Mouse (Mus musculus) liver, adult 2 months (tissue): Measurements from ENCODE around the gene Actn1. TPM values are rescaled to one million over a fixed set of nuclear protein-coding genes. Genes with fewer than 3 reads are reported as not detected.

Source experiments
- DNase-seq: peaks from one replicate; pipeline ENCODE4 v3.0.0-alpha.2; 2011; ENCODE audit warnings: low read depth, low spot score; ENCODE audit errors: extremely low read depth
- H3K27ac ChIP-seq: fragments of 200-500 bp; replicated peaks from 2 replicates; pipeline ENCODE4 v1.5.1; 2012; ENCODE audit warnings: low read depth, mild to moderate bottlenecking, control low read depth, inconsistent platforms, low read length; ENCODE audit not compliant: insufficient read depth
- H3K27me3 ChIP-seq: fragments of 200-500 bp; 2 replicates; pipeline ENCODE4 v1.6.1; 2012; ENCODE audit warnings: mild to moderate bottlenecking, moderate library complexity, low read length, inconsistent platforms; ENCODE audit not compliant: control insufficient read depth, insufficient read depth
- H3K36me3 ChIP-seq: fragments of 200-500 bp; 2 replicates; pipeline ENCODE4 v1.6.1; 2012; ENCODE audit warnings: low read length, inconsistent platforms; ENCODE audit not compliant: control insufficient read depth, insufficient read depth
- H3K4me1 ChIP-seq: fragments of 200-500 bp; 2 replicates; pipeline ENCODE4 v1.6.1; 2011; ENCODE audit warnings: low read length; ENCODE audit not compliant: control insufficient read depth, insufficient read depth
- H3K4me3 ChIP-seq: fragments of 200-500 bp; 2 replicates; pipeline ENCODE4 v1.5.1; 2011; ENCODE audit warnings: low read depth, mild to moderate bottlenecking, control low read depth, low read length, moderate library complexity; ENCODE audit not compliant: insufficient read depth
- H3K79me2 ChIP-seq: fragments of 200-500 bp; 2 replicates; pipeline ENCODE4 v1.6.1; 2012; ENCODE audit warnings: inconsistent platforms, mild to moderate bottlenecking, low read length, moderate library complexity; ENCODE audit not compliant: control insufficient read depth, insufficient read depth
- H3K9ac ChIP-seq: fragments of 200-500 bp; 2 replicates; pipeline ENCODE4 v1.6.1; 2012; ENCODE audit warnings: low read depth, mild to moderate bottlenecking, control low read depth, inconsistent platforms, low read length
- CTCF ChIP-seq: fragments of 200-500 bp; IDR thresholded peaks from 2 replicates; pipeline ENCODE4 v1.5.1; 2011; ENCODE audit warnings: low read depth, low read length, control low read depth
- POLR2A ChIP-seq: fragments of 200-500 bp; IDR thresholded peaks from 2 replicates; pipeline ENCODE4 v1.6.1; 2011; ENCODE audit warnings: low read length, control low read depth; ENCODE audit not compliant: insufficient read depth; ENCODE audit errors: extremely low read depth
- WGBS: fragments of 180-500 bp; shearing (Covaris S2); methylation state at CpG from one replicate; pipeline ENCODE4 v1.1.7; 2018; 5-methylcytosine and 5-hydroxymethylcytosine counted together
- polyA plus RNA-seq: library from polyadenylated mRNA; depleted of rRNA; stranded (reverse); fragments of >200 nt; gene quantifications from 2 replicates; pipeline ENCODE4 v1.2.3, GENCODE M21; 2012
- total RNA-seq: library from RNA; depleted of rRNA; stranded (reverse); fragments of >200 nt; gene quantifications from 2 replicates; pipeline ENCODE4 v1.2.3, GENCODE M21; 2014

Gene Actn1
- total and polyA plus RNA-seq, 2 experiments = 15.4 to 17.6 TPM

DNA sequence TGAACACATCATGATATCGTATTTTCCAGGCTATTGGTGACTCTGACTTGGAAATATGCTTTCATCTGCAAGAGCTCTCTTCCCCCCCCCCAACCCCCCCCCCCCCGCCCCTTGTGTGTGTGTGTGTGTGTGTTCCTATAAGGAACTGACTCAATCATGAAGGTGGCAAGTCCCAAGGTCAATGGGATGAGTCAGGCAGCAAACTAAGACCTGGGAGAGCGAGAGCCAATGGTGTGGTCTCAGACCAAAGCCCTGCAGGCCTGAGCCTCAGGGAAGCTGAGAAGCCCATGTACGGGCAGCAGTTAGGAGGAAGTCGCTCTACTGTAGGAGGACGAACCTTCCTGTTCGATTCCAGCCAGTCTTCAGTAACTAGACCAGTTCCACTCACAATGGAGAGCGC lies 17.3 kb upstream of the Actn1 start:
- Histone ChIP-seq H3K79me2 (no peaks in the 10 kb centered on the region), H3K36me3 (no peaks in the 10 kb centered on the region), H3K4me3 (no peak overlapping the region), H3K9ac (no peak overlapping the region), H3K27me3 (no peaks in the 10 kb centered on the region), H3K27ac (no peak overlapping the region), H3K4me1 (peaks cover 3% of the 10 kb centered on the region; the same call in 1 of the 2 replicates)
- no peak for DNase-seq
- 82% methylated on average over 8 of the region's 8 CpGs for WGBS
- TF ChIP-seq POLR2A (no peak), CTCF (no peak)

DNA sequence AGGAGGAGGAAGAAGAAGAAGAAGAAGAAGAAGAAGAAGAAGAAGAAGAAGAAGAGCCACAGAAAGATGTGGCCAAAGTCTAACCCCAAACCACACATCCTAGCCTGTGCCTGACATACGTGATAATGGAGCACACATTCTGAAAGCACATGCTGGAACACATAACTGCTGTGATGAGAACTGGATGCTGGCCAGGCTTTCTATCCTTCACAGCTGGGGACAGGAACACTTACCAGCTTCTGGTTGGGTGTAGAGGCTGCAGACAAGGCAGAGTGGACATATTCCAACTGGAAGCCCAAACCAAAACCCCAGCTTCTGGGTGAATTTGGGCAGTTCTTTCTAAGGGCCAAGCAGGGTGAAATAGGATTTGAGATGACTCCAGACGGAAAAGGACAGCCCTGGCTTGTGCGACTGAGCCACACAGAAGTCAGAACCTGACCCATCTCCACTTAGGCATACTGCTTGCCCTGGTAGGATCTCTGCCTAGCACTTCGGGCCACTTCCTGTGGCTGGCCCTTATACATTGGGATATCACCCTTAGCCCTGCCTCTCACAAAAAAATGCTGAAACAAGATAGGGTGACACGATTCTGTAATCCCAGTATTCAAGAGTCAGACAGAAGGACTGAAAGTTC lies 15.1 kb upstream of the Actn1 start:
- Histone ChIP-seq H3K79me2 (no peaks in the 10 kb centered on the region), H3K4me3 (no peak overlapping the region), H3K4me1 (peaks cover 3% of the 10 kb centered on the region; the same call in 1 of the 2 replicates), H3K27me3 (no peaks in the 10 kb centered on the region), H3K9ac (no peak overlapping the region), H3K36me3 (no peaks in the 10 kb centered on the region), H3K27ac (no peak overlapping the region)
- no peak for TF ChIP-seq POLR2A
- no peak for DNase-seq
- WGBS = 86% methylated on average over 5 of the region's 5 CpGs

DNA sequence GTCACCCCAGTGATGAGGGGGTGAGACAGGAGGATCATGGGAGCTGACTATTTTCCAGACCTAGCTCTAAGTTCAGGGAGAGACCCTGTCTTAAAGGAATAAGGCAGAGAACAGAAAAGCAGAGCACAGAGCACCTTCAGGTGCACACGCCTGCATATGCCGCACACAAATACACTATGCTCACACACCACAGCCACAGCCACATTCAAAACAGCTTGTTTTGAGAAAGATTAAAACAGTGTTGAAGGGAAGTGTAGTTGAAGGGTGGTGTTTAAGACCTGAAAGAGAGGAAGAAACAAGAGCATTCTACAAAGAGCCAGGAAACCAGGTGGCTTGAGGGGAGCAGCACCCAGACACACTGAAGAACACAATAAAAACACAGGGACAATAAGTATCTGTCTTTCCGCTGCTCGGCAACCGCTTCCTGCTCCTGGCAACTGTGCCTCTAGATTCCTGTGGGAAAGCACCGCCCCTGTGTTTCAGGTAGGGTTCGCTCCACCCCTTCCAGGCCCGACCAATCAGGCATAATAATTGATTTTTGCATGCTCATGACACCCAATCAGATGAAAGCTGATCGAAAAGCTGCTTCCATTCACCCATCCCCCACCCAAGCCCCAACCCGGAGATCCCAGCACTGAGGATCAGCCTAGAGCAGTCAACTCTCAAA lies 13.0 kb upstream of the Actn1 start:
- Histone ChIP-seq H3K9ac (peak overlapping the region; percentile 32), H3K36me3 (no peaks in the 10 kb centered on the region), H3K27me3 (no peaks in the 10 kb centered on the region), H3K4me1 (peaks cover 3% of the 10 kb centered on the region; the same call in 1 of the 2 replicates), H3K27ac (no peak overlapping the region), H3K4me3 (peak overlapping the region; percentile 37; the same call in 1 of the 2 replicates), H3K79me2 (no peaks in the 10 kb centered on the region)
- TF ChIP-seq POLR2A (0 out of 2 replicates have a peak, but pooled peaks have one; percentile 36), CTCF (no peak)
- DNase-seq = peak; percentile 87
- WGBS = 14% methylated on average over 10 of the region's 10 CpGs

DNA sequence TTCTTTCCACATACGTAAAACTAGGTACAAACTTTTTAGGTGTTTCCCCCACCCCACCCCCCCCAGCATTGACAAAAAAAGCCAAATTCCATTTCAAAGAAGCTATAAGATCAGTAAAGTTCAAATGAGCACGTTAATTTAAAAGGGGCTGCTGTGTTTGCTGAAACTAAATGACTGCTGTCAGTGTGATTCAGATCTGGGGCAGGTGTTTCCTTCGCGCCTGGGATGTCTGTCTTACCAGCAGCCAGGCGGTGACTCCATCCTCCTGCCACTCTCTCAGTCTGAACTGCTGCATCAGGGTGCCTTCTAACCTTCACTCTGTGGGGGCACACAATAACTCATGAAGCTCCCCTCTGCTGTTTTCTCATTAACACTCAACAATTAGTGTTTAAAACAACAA lies 11.6 kb upstream of the Actn1 start:
- H3K4me1 ChIP-seq = peaks cover 3% of the 10 kb centered on the region; the same call in 1 of the 2 replicates
- H3K27me3 ChIP-seq = no peaks in the 10 kb centered on the region
- no peaks in the 10 kb centered on the region for H3K79me2 ChIP-seq
- H3K27ac ChIP-seq = no peak overlapping the region
- no peak for DNase-seq
- no peaks in the 10 kb centered on the region for H3K36me3 ChIP-seq
- H3K4me3 ChIP-seq = no peak overlapping the region
- 84% methylated on average over 5 of the region's 5 CpGs for WGBS
- H3K9ac ChIP-seq = no peak overlapping the region
- no peak for TF ChIP-seq CTCF
- no peak for TF ChIP-seq POLR2A

DNA sequence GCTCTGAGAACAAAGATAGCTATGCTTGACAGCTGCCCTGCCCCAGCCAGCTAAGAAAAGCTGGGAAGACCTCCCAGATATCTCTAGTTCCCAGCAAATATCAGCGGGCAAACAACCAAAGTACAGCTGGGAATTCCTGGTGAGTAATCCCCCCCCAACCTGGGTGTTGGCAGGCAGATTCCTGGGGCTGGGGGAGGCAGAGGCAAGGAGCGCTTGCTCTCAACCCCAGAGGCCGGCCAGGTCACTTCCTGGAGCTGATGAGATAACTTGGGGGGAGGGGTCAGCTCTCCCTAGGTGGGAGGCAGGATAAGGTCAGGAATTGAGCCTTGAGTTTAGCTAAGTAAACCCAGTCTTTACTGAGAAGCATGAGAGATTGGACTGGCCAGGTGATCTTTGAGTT lies 10.8 kb upstream of the Actn1 start:
- Histone ChIP-seq H3K79me2 (no peaks in the 10 kb centered on the region), H3K4me3 (no peak overlapping the region), H3K27ac (no peak overlapping the region), H3K36me3 (no peaks in the 10 kb centered on the region), H3K9ac (no peak overlapping the region), H3K27me3 (no peaks in the 10 kb centered on the region), H3K4me1 (peaks cover 3% of the 10 kb centered on the region; the same call in 1 of the 2 replicates)
- TF ChIP-seq POLR2A = no peak
- TF ChIP-seq CTCF = no peak
- DNase-seq = no peak
- WGBS = 69% methylated on average over 3 of the region's 3 CpGs

DNA sequence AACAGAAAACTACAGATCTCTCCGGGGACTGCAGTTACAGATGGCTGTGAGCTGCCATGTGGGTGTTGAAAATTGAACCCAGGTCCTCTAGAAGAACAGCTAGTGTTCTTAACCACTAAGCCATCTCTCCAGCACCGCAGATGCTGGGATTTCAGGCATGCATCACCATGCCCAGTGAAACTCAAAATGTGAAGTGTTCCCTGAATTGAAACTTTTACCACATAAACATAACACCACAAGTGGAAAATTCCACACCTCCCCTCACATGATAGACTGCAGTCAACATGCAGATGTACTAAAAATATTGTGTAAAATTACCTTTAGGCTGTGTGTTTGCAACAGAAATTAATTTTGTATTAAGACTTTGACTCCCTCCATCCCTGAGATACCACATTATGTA lies 9.1 kb upstream of the Actn1 start:
- Histone ChIP-seq H3K79me2 (no peaks in the 10 kb centered on the region), H3K27ac (no peak overlapping the region), H3K36me3 (no peaks in the 10 kb centered on the region), H3K27me3 (no peaks in the 10 kb centered on the region), H3K4me1 (peaks cover 3% of the 10 kb centered on the region; the same call in 1 of the 2 replicates), H3K4me3 (no peak overlapping the region), H3K9ac (no peak overlapping the region)
- 98% methylated on average over 2 of the region's 2 CpGs for WGBS
- no peak for TF ChIP-seq POLR2A
- TF ChIP-seq CTCF = no peak
- DNase-seq = no peak
